Mouse (Mus musculus) MEL (cell line): ENCODE measurements around the gene Irx5.

Experiments used
- CTCF ChIP-seq, 3 experiments: IDR thresholded peaks in 2 of 3; conservative IDR thresholded peaks in 1 of 3; 2 replicates each; pipeline ENCODE4 v1.5.1; 2011 to 2012; ENCODE audit warnings: low read length in 3 of 3, low read depth in 2 of 3, mild to moderate bottlenecking in 2 of 3, improper control_type of control experiment in 1 of 3, inconsistent platforms in 1 of 3, mixed read lengths in 1 of 3, moderate library complexity in 1 of 3; ENCODE audit not compliant: control insufficient read depth in 1 of 3, insufficient read depth in 1 of 3, poor library complexity in 1 of 3, severe bottlenecking in 1 of 3
- E2F4 ChIP-seq: IDR thresholded peaks from 2 replicates; pipeline ENCODE4 v1.6.1; 2011; ENCODE audit warnings: low read depth, low read length, improper control_type of control experiment, borderline replicate concordance
- MAFK ChIP-seq: IDR thresholded peaks from 2 replicates; pipeline ENCODE4 v1.6.1; 2011; ENCODE audit warnings: low read depth, mild to moderate bottlenecking, low read length, improper control_type of control experiment, borderline replicate concordance

- TF ChIP-seq CTCF (IDR thresholded peaks at IDR 0.05 in 2 of 3, conservative IDR thresholded peaks at IDR 0.05 in 1 of 3; ENCODE audit: control insufficient read depth in 1 of 3, insufficient read depth in 1 of 3, low read depth in 2 of 3, low read length in 3 of 3, poor library complexity in 1 of 3, severe bottlenecking in 1 of 3): no peak
- no peak for TF ChIP-seq E2F4
- TF ChIP-seq MAFK: no peak
Observed at GRCm38 (mm10) chr8:92312178-92312577, 45.2 kb upstream of the Irx5 start.
